16 mouse cellular contexts compared by ENCODE assay signal in the genomic region with DNA sequence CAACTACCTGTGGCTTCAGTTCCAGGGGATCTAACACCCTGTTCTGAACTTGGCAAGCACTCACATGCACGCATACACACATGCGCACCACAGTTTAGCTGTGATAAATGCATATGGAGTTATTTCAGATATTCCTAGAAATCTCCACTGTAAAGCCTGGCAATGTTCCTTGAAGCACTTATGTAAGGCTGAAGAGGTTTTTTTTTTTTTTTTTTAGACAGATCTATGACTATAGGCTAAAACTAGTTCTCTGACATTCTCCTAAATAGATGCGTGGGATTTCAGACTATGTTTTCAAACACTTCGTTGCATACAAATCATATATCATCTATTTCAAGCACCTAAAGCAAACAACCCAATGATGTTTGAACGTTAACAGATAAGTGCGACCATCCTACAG.
DNase-seq lines count a peak whose midpoint lies in the region; ATAC-seq lines count a peak whose summit lies in the region.
"Had no signal": no experiment of that assay in that cellular context is flagged by ENCODE, and none has a peak within 500 bp of the region (broad histone marks: within the 10 kb centered on the region; RNA-seq: fewer than 3 reads in every experiment).

No protein-coding gene starts in this region.

- no peak for DNase-seq in frontal cortex, postnatal 14 days (ENCODE audit: low spot score in 2 of 2)
- peak; percentile 4 to 12 for DNase-seq in right cerebral cortex, adult 2 months (ENCODE audit: low spot score in 2 of 2)
- no peak for DNase-seq in right cerebral cortex, postnatal 14 days
- DNase-seq in left cerebral cortex, adult 18-20 months (ENCODE audit: low spot score in 2 of 2), result peak; percentile 5 to 7
- peak; percentile 10 to 65 for DNase-seq in left cerebral cortex, postnatal 25 days (ENCODE audit: low spot score in 2 of 2)
- DNase-seq in lung, postnatal 36 days, result no peak
- DNase-seq in lung, postnatal 10 days, result no peak
- DNase-seq: adrenal gland, postnatal 14 days; cerebellum, adult 2 months; cerebellum, postnatal 10 days; gastrocnemius, postnatal 14 days; heart, postnatal 36 days had no signal

- intact Hi-C loops in left cerebral cortex, postnatal 25 days (cut with DNase I), result no loop called here

- ATAC-seq in frontal cortex, adult (ENCODE audit: low TSS enrichment), result peak; percentile 84
- ATAC-seq: activated CD4-positive, CD25-positive, alpha-beta regulatory T cell, adult 4 months; forebrain, embryonic 15.5 days; Patski had no signal

Comparison
In these comparisons a context has a peak if more than half of its experiments do, and no peak if none do; other contexts are left out.
1. DNase-seq: peak in right cerebral cortex, adult 2 months (2 of 2), left cerebral cortex, adult 18-20 months (2 of 2) and left cerebral cortex, postnatal 25 days (2 of 2); none in frontal cortex, postnatal 14 days (0 of 2), right cerebral cortex, postnatal 14 days (single experiment), lung, postnatal 36 days (single experiment) and lung, postnatal 10 days (single experiment).